Mouse (Mus musculus): ENCODE results near the gene Galnt7. TPM values are rescaled to one million over a fixed set of nuclear protein-coding genes. Genes with fewer than 3 reads are reported as not detected.

Galnt7 gene
- polyA plus RNA-seq (2014; fragmentation: Nextera tagmentation; extraction: Ambion mirVana), result 15.8 and 25.6 TPM in 2 replicates

DNA sequence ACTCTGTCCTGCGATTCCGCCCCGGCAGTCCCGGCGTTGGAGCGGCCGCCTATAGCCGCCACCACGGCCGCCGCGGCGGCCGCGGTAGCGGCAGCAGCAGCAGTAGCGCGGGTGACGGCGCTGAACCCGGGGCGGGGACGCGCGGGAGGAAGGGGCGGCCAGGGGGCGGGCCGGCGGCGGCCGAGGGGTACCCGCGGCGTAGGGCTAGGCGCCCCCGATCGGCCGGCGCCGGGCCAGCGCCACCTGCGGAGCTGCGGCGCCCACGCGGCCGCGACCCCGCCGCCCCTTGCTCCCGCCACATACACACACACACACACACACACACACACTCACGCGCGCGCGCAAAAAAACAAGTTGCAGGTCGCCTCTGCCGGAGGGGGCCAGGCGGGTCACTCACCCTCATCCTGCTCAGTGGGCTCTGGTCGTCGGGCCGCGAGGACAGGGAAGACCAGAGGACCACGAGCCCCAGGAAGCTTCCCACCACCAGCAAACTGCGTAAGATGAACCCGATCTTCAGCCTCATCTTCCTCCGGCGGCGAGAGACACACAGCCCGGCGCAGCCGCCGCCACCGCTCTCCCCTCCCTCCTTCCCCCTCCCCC is at the start of gene Galnt7:
Gene Galnt7, minus strand, starts transcription at position 577 of the 600 bp plus-strand sequence.
- peak within 1 kb of the TSS; percentile 98 for H3K27ac ChIP-seq (ENCODE audit: low read depth, low read length)
- peaks cover 11% of the 10 kb centered on the region; the same call in 1 of the 2 replicates for H3K4me1 ChIP-seq (ENCODE audit: control insufficient read depth, insufficient read depth, low read length)
- under 1% methylated on average over 64 of the region's 74 CpGs for WGBS
- no peaks in the 10 kb centered on the region for H3K27me3 ChIP-seq (ENCODE audit: control insufficient read depth, insufficient read depth, low read length)
- H3K36me3 ChIP-seq (ENCODE audit: control insufficient read depth, insufficient read depth, low read length), result no peaks in the 10 kb centered on the region; the same call in 1 of the 2 replicates
- peak within 1 kb of the TSS; percentile 98 for H3K9ac ChIP-seq (ENCODE audit: low read depth, low read length)
- no peaks in the 10 kb centered on the region for H3K9me3 ChIP-seq (ENCODE audit: control insufficient read depth, low read length)
- H3K4me3 ChIP-seq (ENCODE audit: low read length), result peak within 1 kb of the TSS; percentile 93
- peak; percentile 89 for ATAC-seq (ENCODE audit: low FRiP score, low TSS enrichment)
- peak within 1 kb of the TSS; percentile 82 for H3K4me2 ChIP-seq (replicated peaks; ENCODE audit: low read depth, low read length)

DNA sequence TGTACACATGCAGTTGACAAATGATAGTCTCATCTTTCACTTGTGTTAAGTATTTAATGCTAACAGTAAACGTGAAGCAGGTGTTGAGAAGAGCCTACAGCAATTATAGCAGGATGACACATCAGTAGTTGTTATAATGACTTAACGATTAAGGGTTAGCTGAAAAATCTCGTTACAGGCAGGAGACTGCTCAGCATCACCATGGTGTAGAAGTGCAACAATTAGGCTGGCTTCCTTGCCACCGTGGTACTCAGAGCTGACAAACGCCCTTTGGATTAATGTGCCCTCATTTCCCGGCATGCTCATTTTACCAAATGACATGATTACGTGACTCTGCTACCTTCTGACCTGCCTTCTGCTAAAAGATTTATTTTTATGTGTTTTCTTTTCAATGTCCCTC is 35.8 kb upstream of the Galnt7 start:
- no peak overlapping the region for H3K4me3 ChIP-seq (ENCODE audit: low read length)
- no peaks in the 10 kb centered on the region for H3K4me1 ChIP-seq (ENCODE audit: control insufficient read depth, insufficient read depth, low read length)
- H3K36me3 ChIP-seq (ENCODE audit: control insufficient read depth, insufficient read depth, low read length), result no peaks in the 10 kb centered on the region
- H3K9ac ChIP-seq (ENCODE audit: low read depth, low read length), result no peak overlapping the region
- no peaks in the 10 kb centered on the region for H3K27me3 ChIP-seq (ENCODE audit: control insufficient read depth, insufficient read depth, low read length)
- WGBS, result 32% methylated on average over 7 of the region's 7 CpGs
- H3K4me2 ChIP-seq (replicated peaks; ENCODE audit: low read depth, low read length), result no peak overlapping the region
- no peak for ATAC-seq (ENCODE audit: low FRiP score, low TSS enrichment)
- H3K27ac ChIP-seq (ENCODE audit: low read depth, low read length), result no peak overlapping the region
- H3K9me3 ChIP-seq (ENCODE audit: control insufficient read depth, low read length), result no peaks in the 10 kb centered on the region

DNA sequence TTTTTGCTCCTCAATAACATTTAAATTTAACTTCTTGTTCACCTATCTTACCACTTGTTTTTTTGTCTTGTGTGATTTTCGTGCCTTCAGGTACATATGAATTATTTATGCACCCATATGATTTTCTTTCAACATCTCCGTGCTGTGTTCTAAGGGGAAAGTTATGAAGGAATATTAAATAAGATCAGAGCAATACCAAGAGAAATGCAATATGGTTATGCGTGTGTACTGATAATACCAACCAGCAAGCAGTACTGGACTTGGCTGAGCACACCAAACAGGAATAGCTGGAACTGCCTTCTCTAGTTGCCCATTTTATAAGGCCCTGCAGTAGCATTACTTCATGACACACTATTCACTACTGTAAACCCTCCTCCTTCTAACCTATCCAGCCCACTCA is 33.0 kb upstream of the Galnt7 start:
- H3K9me3 ChIP-seq (ENCODE audit: control insufficient read depth, low read length), result no peaks in the 10 kb centered on the region
- H3K4me3 ChIP-seq (ENCODE audit: low read length), result no peak overlapping the region
- no peak overlapping the region for H3K27ac ChIP-seq (ENCODE audit: low read depth, low read length)
- no peaks in the 10 kb centered on the region for H3K27me3 ChIP-seq (ENCODE audit: control insufficient read depth, insufficient read depth, low read length)
- no peaks in the 10 kb centered on the region for H3K4me1 ChIP-seq (ENCODE audit: control insufficient read depth, insufficient read depth, low read length)
- no peak for ATAC-seq (ENCODE audit: low FRiP score, low TSS enrichment)
- no peak overlapping the region for H3K4me2 ChIP-seq (replicated peaks; ENCODE audit: low read depth, low read length)
- no peak overlapping the region for H3K9ac ChIP-seq (ENCODE audit: low read depth, low read length)
- H3K36me3 ChIP-seq (ENCODE audit: control insufficient read depth, insufficient read depth, low read length), result no peaks in the 10 kb centered on the region
- 91% methylated on average over 3 of the region's 3 CpGs for WGBS

DNA sequence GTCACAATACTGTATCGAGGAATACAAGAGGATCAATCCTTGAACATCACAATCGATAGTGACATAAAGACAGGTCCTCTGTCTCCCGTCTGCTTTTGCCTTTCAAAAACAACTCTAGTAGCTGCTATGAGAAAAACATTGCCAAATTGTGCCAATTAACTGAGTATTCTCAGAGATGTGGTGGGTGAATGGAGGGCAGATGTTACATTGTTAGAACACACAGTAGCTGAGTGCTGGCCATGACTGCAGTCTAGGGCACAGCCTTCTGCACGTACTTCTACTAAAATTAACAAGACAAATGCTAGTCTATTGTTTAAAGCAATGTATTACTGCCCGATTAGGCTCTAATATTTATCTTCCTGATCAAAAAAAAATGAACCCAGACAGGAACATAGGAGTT is 27.2 kb upstream of the Galnt7 start:
- no peak overlapping the region for H3K4me2 ChIP-seq (replicated peaks; ENCODE audit: low read depth, low read length)
- H3K9me3 ChIP-seq (ENCODE audit: control insufficient read depth, low read length), result no peaks in the 10 kb centered on the region
- ATAC-seq (ENCODE audit: low FRiP score, low TSS enrichment), result no peak
- no peak overlapping the region for H3K9ac ChIP-seq (ENCODE audit: low read depth, low read length)
- no peak overlapping the region for H3K4me3 ChIP-seq (ENCODE audit: low read length)
- no peaks in the 10 kb centered on the region for H3K4me1 ChIP-seq (ENCODE audit: control insufficient read depth, insufficient read depth, low read length)
- no peaks in the 10 kb centered on the region for H3K27me3 ChIP-seq (ENCODE audit: control insufficient read depth, insufficient read depth, low read length)
- WGBS, result 88% methylated on average over 5 of the region's 5 CpGs
- H3K27ac ChIP-seq (ENCODE audit: low read depth, low read length), result no peak overlapping the region
- no peaks in the 10 kb centered on the region for H3K36me3 ChIP-seq (ENCODE audit: control insufficient read depth, insufficient read depth, low read length)

DNA sequence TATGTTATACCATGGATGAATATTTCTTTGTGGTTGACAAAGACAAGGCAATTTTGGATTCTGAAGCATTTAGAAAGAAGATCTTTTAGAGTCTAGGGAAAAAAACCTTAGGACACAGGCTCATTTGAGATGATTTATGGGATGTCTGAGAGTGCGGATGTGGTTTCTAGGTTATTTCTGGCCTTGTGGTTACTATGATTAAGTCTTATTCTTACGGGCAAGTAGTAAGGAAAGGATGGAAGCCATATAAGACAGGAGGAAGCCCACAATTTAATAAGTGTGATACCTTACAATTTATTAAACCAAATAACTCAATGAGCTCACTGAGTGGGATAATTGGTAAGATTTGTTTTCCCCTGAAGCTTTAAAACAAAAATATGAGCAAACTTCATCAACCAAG is 11.3 kb upstream of the Galnt7 start:
- ATAC-seq (ENCODE audit: low FRiP score, low TSS enrichment), result no peak
- 59% methylated on average over 2 of the region's 2 CpGs for WGBS
- no peak overlapping the region for H3K4me3 ChIP-seq (ENCODE audit: low read length)
- no peak overlapping the region for H3K4me2 ChIP-seq (replicated peaks; ENCODE audit: low read depth, low read length)
- H3K4me1 ChIP-seq (ENCODE audit: control insufficient read depth, insufficient read depth, low read length), result no peaks in the 10 kb centered on the region
- H3K36me3 ChIP-seq (ENCODE audit: control insufficient read depth, insufficient read depth, low read length), result no peaks in the 10 kb centered on the region
- no peaks in the 10 kb centered on the region for H3K27me3 ChIP-seq (ENCODE audit: control insufficient read depth, insufficient read depth, low read length)
- H3K27ac ChIP-seq (ENCODE audit: low read depth, low read length), result no peak overlapping the region
- no peak overlapping the region for H3K9ac ChIP-seq (ENCODE audit: low read depth, low read length)
- no peaks in the 10 kb centered on the region for H3K9me3 ChIP-seq (ENCODE audit: control insufficient read depth, low read length)

DNA sequence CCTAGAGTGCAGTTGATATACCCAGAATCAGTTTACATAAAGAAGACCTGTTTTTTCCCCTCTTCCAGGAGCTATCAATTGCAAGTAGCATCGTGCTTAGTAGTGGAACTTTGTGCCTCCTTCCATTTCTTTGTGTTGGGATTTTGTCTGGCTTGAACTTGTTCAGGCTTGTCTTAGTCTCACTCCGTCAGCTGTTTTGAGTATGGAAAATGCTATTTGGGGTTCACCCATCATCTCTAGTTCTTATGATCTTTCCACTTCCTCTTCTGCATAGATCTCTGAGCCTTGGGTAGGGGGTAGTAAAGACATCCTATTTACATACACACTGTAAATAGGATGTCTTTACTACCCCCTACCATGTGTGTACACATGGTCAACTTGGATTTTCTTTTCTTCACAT is 7.2 kb upstream of the Galnt7 start:
- no peak overlapping the region for H3K9ac ChIP-seq (ENCODE audit: low read depth, low read length)
- H3K4me2 ChIP-seq (replicated peaks; ENCODE audit: low read depth, low read length), result no peak overlapping the region
- 92% methylated on average over 2 of the region's 2 CpGs for WGBS
- H3K27me3 ChIP-seq (ENCODE audit: control insufficient read depth, insufficient read depth, low read length), result no peaks in the 10 kb centered on the region
- no peaks in the 10 kb centered on the region for H3K9me3 ChIP-seq (ENCODE audit: control insufficient read depth, low read length)
- ATAC-seq (ENCODE audit: low FRiP score, low TSS enrichment), result no peak
- H3K36me3 ChIP-seq (ENCODE audit: control insufficient read depth, insufficient read depth, low read length), result no peaks in the 10 kb centered on the region; the same call in 1 of the 2 replicates
- no peak overlapping the region for H3K27ac ChIP-seq (ENCODE audit: low read depth, low read length)
- no peaks in the 10 kb centered on the region for H3K4me1 ChIP-seq (ENCODE audit: control insufficient read depth, insufficient read depth, low read length)
- no peak overlapping the region for H3K4me3 ChIP-seq (ENCODE audit: low read length)

DNA sequence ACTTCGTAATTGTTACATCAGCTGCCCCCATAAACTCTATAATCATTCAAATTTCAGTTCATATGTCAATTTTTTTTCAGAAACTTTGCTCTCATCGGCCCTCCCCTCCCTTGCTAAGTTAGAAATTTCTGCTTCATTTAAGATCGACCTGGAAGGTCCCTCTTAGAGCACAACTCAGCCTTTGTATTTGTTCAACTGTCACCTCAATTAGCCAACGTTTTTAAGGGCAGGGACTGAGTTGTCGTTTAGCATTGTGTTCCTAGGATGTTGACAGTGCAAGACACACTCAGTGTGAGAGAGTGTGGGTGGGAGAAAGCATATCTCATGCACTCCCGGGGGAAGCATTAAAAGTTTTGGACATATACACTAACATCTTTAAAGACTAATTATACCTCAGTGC is 3.6 kb upstream of the Galnt7 start:
- H3K9ac ChIP-seq (ENCODE audit: low read depth, low read length), result no peak overlapping the region
- no peak overlapping the region for H3K4me3 ChIP-seq (ENCODE audit: low read length)
- no peaks in the 10 kb centered on the region for H3K27me3 ChIP-seq (ENCODE audit: control insufficient read depth, insufficient read depth, low read length)
- peaks cover 9% of the 10 kb centered on the region; the same call in 1 of the 2 replicates for H3K4me1 ChIP-seq (ENCODE audit: control insufficient read depth, insufficient read depth, low read length)
- no peak for ATAC-seq (ENCODE audit: low FRiP score, low TSS enrichment)
- no peak overlapping the region for H3K27ac ChIP-seq (ENCODE audit: low read depth, low read length)
- 55% methylated on average over 6 of the region's 6 CpGs for WGBS
- H3K36me3 ChIP-seq (ENCODE audit: control insufficient read depth, insufficient read depth, low read length), result no peaks in the 10 kb centered on the region; the same call in 1 of the 2 replicates
- no peaks in the 10 kb centered on the region for H3K9me3 ChIP-seq (ENCODE audit: control insufficient read depth, low read length)
- no peak overlapping the region for H3K4me2 ChIP-seq (replicated peaks; ENCODE audit: low read depth, low read length)

DNA sequence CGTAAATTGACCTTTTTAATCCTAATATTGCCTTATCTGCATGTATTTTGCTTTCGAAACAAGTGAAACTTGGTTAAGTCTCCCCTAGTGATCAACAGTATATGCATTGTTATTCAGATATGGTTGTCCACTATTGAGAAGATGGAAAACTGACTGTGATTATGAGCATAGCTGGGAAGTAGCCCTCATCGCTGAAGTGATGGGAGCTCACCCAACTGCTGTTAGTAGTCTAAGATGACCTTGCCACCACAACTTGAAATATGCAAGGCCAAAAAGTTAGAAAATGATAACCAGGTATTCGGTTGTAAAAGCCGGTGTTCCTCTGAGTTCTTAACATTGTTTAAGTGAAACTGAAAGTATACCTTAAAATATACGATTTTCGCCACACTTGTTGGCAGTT is 1.3 kb upstream of the Galnt7 start:
- peak overlapping the region; percentile 93 for H3K4me3 ChIP-seq (ENCODE audit: low read length)
- H3K27me3 ChIP-seq (ENCODE audit: control insufficient read depth, insufficient read depth, low read length), result no peaks in the 10 kb centered on the region
- H3K4me2 ChIP-seq (replicated peaks; ENCODE audit: low read depth, low read length), result peak overlapping the region; percentile 82
- no peaks in the 10 kb centered on the region for H3K9me3 ChIP-seq (ENCODE audit: control insufficient read depth, low read length)
- H3K4me1 ChIP-seq (ENCODE audit: control insufficient read depth, insufficient read depth, low read length), result peaks cover 9% of the 10 kb centered on the region; the same call in 1 of the 2 replicates
- ATAC-seq (ENCODE audit: low FRiP score, low TSS enrichment), result no peak
- 87% methylated on average over 7 of the region's 7 CpGs for WGBS
- H3K36me3 ChIP-seq (ENCODE audit: control insufficient read depth, insufficient read depth, low read length), result no peaks in the 10 kb centered on the region; the same call in 1 of the 2 replicates
- no peak overlapping the region for H3K9ac ChIP-seq (ENCODE audit: low read depth, low read length)
- 0 out of 2 replicates have a peak overlapping the region, but pooled peaks have one; percentile 98 for H3K27ac ChIP-seq (ENCODE audit: low read depth, low read length)

DNA sequence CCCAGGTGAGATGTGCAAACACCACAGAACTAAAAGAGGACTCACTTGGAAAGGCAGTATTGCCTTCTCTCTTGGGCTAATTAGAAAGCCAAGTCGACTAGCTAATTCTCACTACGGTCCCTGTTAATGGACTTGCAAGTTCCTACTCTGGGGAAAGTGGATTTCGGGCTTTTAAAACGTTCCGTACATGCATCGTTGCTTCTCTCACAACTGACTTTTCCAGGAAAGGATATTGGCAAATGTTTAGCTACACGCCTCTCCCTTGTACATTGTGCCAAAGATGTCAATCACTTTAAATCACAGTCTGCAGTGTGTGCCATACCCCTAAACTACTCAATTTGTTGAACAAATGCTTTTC is 915 bp upstream of the Galnt7 start:
- Histone ChIP-seq H3K27ac (ENCODE audit: low read depth, low read length) (peak overlapping the region; percentile 98), H3K36me3 (ENCODE audit: control insufficient read depth, insufficient read depth, low read length) (no peaks in the 10 kb centered on the region; the same call in 1 of the 2 replicates), H3K9ac (ENCODE audit: low read depth, low read length) (no peak overlapping the region), H3K27me3 (ENCODE audit: control insufficient read depth, insufficient read depth, low read length) (no peaks in the 10 kb centered on the region), H3K4me3 (ENCODE audit: low read length) (peak overlapping the region; percentile 93), H3K9me3 (ENCODE audit: control insufficient read depth, low read length) (no peaks in the 10 kb centered on the region), H3K4me2 (replicated peaks; ENCODE audit: low read depth, low read length) (peak overlapping the region; percentile 82), H3K4me1 (ENCODE audit: control insufficient read depth, insufficient read depth, low read length) (peaks cover 9% of the 10 kb centered on the region; the same call in 1 of the 2 replicates)
- ATAC-seq (ENCODE audit: low FRiP score, low TSS enrichment), result no peak
- 6% methylated on average over 7 of the region's 7 CpGs for WGBS
